Mouse (Mus musculus): ENCODE data around the gene Ptprn2.

- TF ChIP-seq CTCF (IDR thresholded peaks at IDR 0.05; ENCODE audit: control insufficient read depth, insufficient read depth, insufficient replicate concordance, low read depth, low read length) (no peak), POLR2A (IDR thresholded peaks at IDR 0.05; ENCODE audit: control insufficient read depth, low read depth, low read length) (no peak)
Observed at GRCm38 (mm10) chr12:117033172-117033571, 547.7 kb downstream of the Ptprn2 start.
